Mouse (Mus musculus): Measurements from ENCODE around the gene 1700025G04Rik.

DNA sequence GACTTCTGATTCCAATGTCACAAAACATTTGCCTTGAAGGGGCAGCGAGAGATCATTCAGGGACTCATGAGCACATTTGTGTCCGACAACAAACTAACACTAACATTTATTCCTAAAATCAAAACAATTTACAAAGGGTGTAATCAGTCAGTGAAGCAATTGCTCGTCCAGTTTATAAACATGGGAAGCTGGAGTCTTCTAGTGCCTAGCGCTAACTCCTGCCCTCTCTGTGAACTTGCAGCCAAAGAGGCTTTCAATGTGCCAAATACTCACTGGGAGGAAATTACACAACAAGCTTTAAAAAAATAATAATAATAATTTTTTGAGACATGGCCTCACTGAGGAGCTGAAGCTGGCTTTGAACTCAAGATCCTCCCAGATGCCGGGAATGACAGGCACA lies 57.8 kb downstream of the 1700025G04Rik start:
- no peak for TF ChIP-seq GATA1 (IDR thresholded peaks at IDR 0.05; ENCODE audit: low read length)
- no peak for TF ChIP-seq TAL1 (IDR thresholded peaks at IDR 0.05; ENCODE audit: low read length)
